Mouse (Mus musculus): ENCODE measurements at regions not wholly inside any gene's neighbourhood (a gene's known extent, or its start where the extent isn't known, plus 50 kb on each side); places are given as distances from the start of the nearest gene placed in this dataset.
"Not testable (repeated sequence)": the region's sequence is repeated elsewhere in the genome, so short reads cannot be mapped to it uniquely, and the experiment has no call there.

- in situ Hi-C loops (cut with MseI, MboI): no loop called here
Measured at GRCm38 (mm10) chr15:3699234-3699814, 116.0 kb upstream of the Ghr start.

- in situ Hi-C loops (cut with MseI, MboI): no loop called here
Measured at GRCm38 (mm10) chr15:3685254-3685653, 102.0 kb upstream of the Ghr start.

- in situ Hi-C loops (cut with MseI, MboI): not testable (repeated sequence)
Measured at GRCm38 (mm10) chr15:3677026-3677425, 93.7 kb upstream of the Ghr start.

- in situ Hi-C loops (cut with MseI, MboI): no loop called here
Measured at GRCm38 (mm10) chr15:3672586-3672985, 89.3 kb upstream of the Ghr start.

- in situ Hi-C loops (cut with MseI, MboI): no loop called here
Measured at GRCm38 (mm10) chr15:3671169-3671568, 87.9 kb upstream of the Ghr start.

- in situ Hi-C loops (cut with MseI, MboI): no loop called here
Measured at GRCm38 (mm10) chr15:3669411-3669810, 86.1 kb upstream of the Ghr start.

- in situ Hi-C loops (cut with MseI, MboI): no loop called here
Measured at GRCm38 (mm10) chr15:3668863-3669262, 85.6 kb upstream of the Ghr start.

GRCm38 (mm10) chr15:3648741-3649140 lies 65.4 kb upstream of the Ghr start:
- in situ Hi-C loops (cut with MseI, MboI): no loop called here

GRCm38 (mm10) chr15:3640091-3640490 lies 56.8 kb upstream of the Ghr start:
- in situ Hi-C loops (cut with MseI, MboI): no loop called here
